Mouse (Mus musculus) midbrain, embryonic 13.5 days (tissue): ENCODE measurements around the gene Ccdc184. TPM values are rescaled to one million over a fixed set of nuclear protein-coding genes. Genes with fewer than 3 reads are reported as not detected.

Experiments
- ATAC-seq: fragments of 200-750 bp; cut with Nextera tagmentation; 2 replicates; pipeline ENCODE4 v1.8.0; 2017; ENCODE audit warnings: mild to moderate bottlenecking, moderate TSS enrichment, moderate library complexity
- H3K27ac ChIP-seq: fragments of 300-500 bp; sonication (generic); 2 replicates; pipeline ENCODE4 v1.5.1; 2015; ENCODE audit warnings: inconsistent platforms, mild to moderate bottlenecking, moderate library complexity
- H3K27me3 ChIP-seq: fragments of 300-500 bp; sonication (generic); 2 replicates; pipeline ENCODE4 v1.6.1; 2015; ENCODE audit warnings: mild to moderate bottlenecking, inconsistent platforms
- H3K36me3 ChIP-seq: fragments of 300-500 bp; sonication (generic); 2 replicates; pipeline ENCODE4 v1.6.1; 2015; ENCODE audit warnings: mild to moderate bottlenecking, inconsistent platforms
- H3K4me1 ChIP-seq: fragments of 300-500 bp; sonication (generic); replicated peaks from 2 replicates; pipeline ENCODE4 v1.6.1; 2015; ENCODE audit warnings: inconsistent platforms
- H3K4me2 ChIP-seq: fragments of 300-500 bp; sonication (generic); replicated peaks from 2 replicates; pipeline ENCODE4 v1.6.1; 2015; ENCODE audit warnings: moderate library complexity, mild to moderate bottlenecking, inconsistent platforms
- H3K4me3 ChIP-seq: fragments of 300-500 bp; sonication (generic); replicated peaks from 2 replicates; pipeline ENCODE4 v1.5.1; 2015; ENCODE audit warnings: mild to moderate bottlenecking, inconsistent platforms
- H3K9ac ChIP-seq: fragments of 300-500 bp; sonication (generic); replicated peaks from 2 replicates; pipeline ENCODE4 v1.6.1; 2015; ENCODE audit warnings: mild to moderate bottlenecking, inconsistent platforms
- H3K9me3 ChIP-seq: fragments of 300-500 bp; sonication (generic); 2 replicates; pipeline ENCODE4 v1.6.1; 2016; ENCODE audit warnings: mild to moderate bottlenecking, inconsistent platforms
- WGBS: fragments of 180-500 bp; shearing (Covaris S2); methylation state at CpG from one replicate; pipeline ENCODE4 v1.1.7; 2015; 5-methylcytosine and 5-hydroxymethylcytosine counted together
- polyA plus RNA-seq: library from polyadenylated mRNA; unstranded; fragments of >200 nt; fragmentation: Nextera tagmentation; extraction: Ambion mirVana; gene quantifications from 2 replicates; pipeline ENCODE4 v1.2.1, GENCODE M21; 2015

Gene Ccdc184
- polyA plus RNA-seq, 1 experiment from 2014 or later: 55.4 TPM

- H3K36me3 ChIP-seq: peaks cover 65% of the 10 kb centered on the region
- H3K9ac ChIP-seq: no peak overlapping the region
- no peak overlapping the region for H3K27ac ChIP-seq
- WGBS: 97% methylated on average over 5 of the region's 5 CpGs
- H3K4me3 ChIP-seq: no peak overlapping the region
- no peaks in the 10 kb centered on the region for H3K27me3 ChIP-seq
- no peak overlapping the region for H3K4me2 ChIP-seq
- H3K4me1 ChIP-seq: peaks cover 12% of the 10 kb centered on the region
- ATAC-seq: no peak
- H3K9me3 ChIP-seq: no peaks in the 10 kb centered on the region
Observed at GRCm38 (mm10) chr15:98140809-98141208, 26.1 kb upstream of the Ccdc184 start.

GRCm38 (mm10) chr15:98142515-98142914 lies 24.4 kb upstream of the Ccdc184 start:
- ATAC-seq: no peak
- 86% methylated on average over 10 of the region's 10 CpGs for WGBS
- Histone ChIP-seq H3K4me2 (no peak overlapping the region), H3K36me3 (peaks cover 49% of the 10 kb centered on the region), H3K4me3 (no peak overlapping the region), H3K9ac (no peak overlapping the region), H3K9me3 (no peaks in the 10 kb centered on the region), H3K4me1 (peaks cover 16% of the 10 kb centered on the region), H3K27me3 (no peaks in the 10 kb centered on the region), H3K27ac (no peak overlapping the region)

- Histone ChIP-seq H3K9ac (peak overlapping the region; percentile 96), H3K27me3 (no peaks in the 10 kb centered on the region), H3K4me1 (peaks cover 16% of the 10 kb centered on the region), H3K4me2 (peak overlapping the region; percentile 97), H3K9me3 (no peaks in the 10 kb centered on the region), H3K4me3 (peak overlapping the region; percentile 98), H3K27ac (peak overlapping the region; percentile 75), H3K36me3 (peaks cover 25% of the 10 kb centered on the region)
- WGBS: 2% methylated on average over 36 of the region's 36 CpGs
- no peak; the same call in none of the 2 replicates for ATAC-seq
Observed at GRCm38 (mm10) chr15:98144861-98145507, 22.0 kb upstream of the Ccdc184 start.

GRCm38 (mm10) chr15:98145559-98146181 lies 21.3 kb upstream of the Ccdc184 start:
- WGBS: under 1% methylated on average over 38 of the region's 38 CpGs
- Histone ChIP-seq H3K4me2 (peak overlapping the region; percentile 97), H3K9ac (peak overlapping the region; percentile 96), H3K27ac (peak overlapping the region; percentile 75), H3K4me1 (peaks cover 16% of the 10 kb centered on the region), H3K9me3 (no peaks in the 10 kb centered on the region), H3K4me3 (peak overlapping the region; percentile 98), H3K36me3 (peaks cover 19% of the 10 kb centered on the region), H3K27me3 (no peaks in the 10 kb centered on the region)
- ATAC-seq: peak; percentile 99

GRCm38 (mm10) chr15:98148356-98148755 lies 18.6 kb upstream of the Ccdc184 start:
- no peak overlapping the region for H3K4me3 ChIP-seq
- no peak overlapping the region for H3K4me2 ChIP-seq
- peaks cover 16% of the 10 kb centered on the region for H3K4me1 ChIP-seq
- H3K27me3 ChIP-seq: no peaks in the 10 kb centered on the region
- no peaks in the 10 kb centered on the region for H3K9me3 ChIP-seq
- no peak overlapping the region for H3K9ac ChIP-seq
- ATAC-seq: no peak
- H3K27ac ChIP-seq: no peak overlapping the region
- H3K36me3 ChIP-seq: no peaks in the 10 kb centered on the region
- WGBS: 89% methylated on average over 3 of the region's 3 CpGs

GRCm38 (mm10) chr15:98149166-98149602 lies 17.8 kb upstream of the Ccdc184 start:
- peaks cover 14% of the 10 kb centered on the region for H3K4me1 ChIP-seq
- WGBS: 77% methylated on average over 10 of the region's 10 CpGs
- no peaks in the 10 kb centered on the region for H3K27me3 ChIP-seq
- no peak overlapping the region for H3K27ac ChIP-seq
- H3K9me3 ChIP-seq: no peaks in the 10 kb centered on the region
- no peaks in the 10 kb centered on the region for H3K36me3 ChIP-seq
- no peak overlapping the region for H3K4me3 ChIP-seq
- no peak overlapping the region for H3K9ac ChIP-seq
- no peak overlapping the region for H3K4me2 ChIP-seq
- ATAC-seq: no peak

GRCm38 (mm10) chr15:98152916-98153315 lies 14.0 kb upstream of the Ccdc184 start:
- Histone ChIP-seq H3K9ac (no peak overlapping the region), H3K9me3 (no peaks in the 10 kb centered on the region), H3K27ac (no peak overlapping the region), H3K36me3 (no peaks in the 10 kb centered on the region), H3K4me2 (no peak overlapping the region), H3K27me3 (no peaks in the 10 kb centered on the region), H3K4me3 (no peak overlapping the region), H3K4me1 (no peaks in the 10 kb centered on the region)
- ATAC-seq: no peak
- 57% methylated on average over 7 of the region's 7 CpGs for WGBS

GRCm38 (mm10) chr15:98153625-98154024 lies 13.3 kb upstream of the Ccdc184 start:
- no peak for ATAC-seq
- Histone ChIP-seq H3K27ac (no peak overlapping the region), H3K36me3 (no peaks in the 10 kb centered on the region), H3K4me1 (no peaks in the 10 kb centered on the region), H3K9ac (no peak overlapping the region), H3K9me3 (no peaks in the 10 kb centered on the region), H3K4me3 (no peak overlapping the region), H3K27me3 (no peaks in the 10 kb centered on the region), H3K4me2 (no peak overlapping the region)
- 32% methylated on average over 3 of the region's 3 CpGs for WGBS

- no peaks in the 10 kb centered on the region for H3K9me3 ChIP-seq
- no peaks in the 10 kb centered on the region for H3K27me3 ChIP-seq
- no peak for ATAC-seq
- no peaks in the 10 kb centered on the region for H3K4me1 ChIP-seq
- 75% methylated on average over 4 of the region's 4 CpGs for WGBS
- no peak overlapping the region for H3K4me2 ChIP-seq
- no peak overlapping the region for H3K27ac ChIP-seq
- H3K4me3 ChIP-seq: no peak overlapping the region
- no peaks in the 10 kb centered on the region for H3K36me3 ChIP-seq
- H3K9ac ChIP-seq: no peak overlapping the region
Observed at GRCm38 (mm10) chr15:98154146-98154545, 12.8 kb upstream of the Ccdc184 start.

- no peak for ATAC-seq
- Histone ChIP-seq H3K4me1 (no peaks in the 10 kb centered on the region), H3K4me2 (no peak overlapping the region), H3K9me3 (no peaks in the 10 kb centered on the region), H3K4me3 (no peak overlapping the region), H3K9ac (no peak overlapping the region), H3K27me3 (no peaks in the 10 kb centered on the region), H3K36me3 (no peaks in the 10 kb centered on the region), H3K27ac (no peak overlapping the region)
- WGBS: 83% methylated on average over 3 of the region's 3 CpGs
Observed at GRCm38 (mm10) chr15:98154631-98155030, 12.3 kb upstream of the Ccdc184 start.

- Histone ChIP-seq H3K9ac (no peak overlapping the region), H3K9me3 (no peaks in the 10 kb centered on the region), H3K4me3 (no peak overlapping the region), H3K27ac (no peak overlapping the region), H3K36me3 (no peaks in the 10 kb centered on the region), H3K4me1 (no peaks in the 10 kb centered on the region), H3K4me2 (no peak overlapping the region), H3K27me3 (no peaks in the 10 kb centered on the region)
- ATAC-seq: no peak
- 95% methylated on average over 5 of the region's 5 CpGs for WGBS
Observed at GRCm38 (mm10) chr15:98155272-98155671, 11.7 kb upstream of the Ccdc184 start.

GRCm38 (mm10) chr15:98155944-98156343 lies 11.0 kb upstream of the Ccdc184 start:
- Histone ChIP-seq H3K9ac (no peak overlapping the region), H3K27ac (no peak overlapping the region), H3K9me3 (no peaks in the 10 kb centered on the region), H3K4me1 (no peaks in the 10 kb centered on the region), H3K27me3 (no peaks in the 10 kb centered on the region), H3K36me3 (no peaks in the 10 kb centered on the region), H3K4me3 (no peak overlapping the region), H3K4me2 (no peak overlapping the region)
- WGBS: 73% methylated on average over 4 of the region's 4 CpGs
- no peak for ATAC-seq
